Mouse (Mus musculus) CD4-positive helper T cell, adult 2 months (primary cell): ENCODE measurements around the gene Dnajc17.

Source experiments
- DNase-seq: peaks from one replicate; pipeline ENCODE4 v3.0.0-alpha.2; 2012; ENCODE audit warnings: low read depth, missing footprints, low spot score

The Dnajc17 gene

DNA sequence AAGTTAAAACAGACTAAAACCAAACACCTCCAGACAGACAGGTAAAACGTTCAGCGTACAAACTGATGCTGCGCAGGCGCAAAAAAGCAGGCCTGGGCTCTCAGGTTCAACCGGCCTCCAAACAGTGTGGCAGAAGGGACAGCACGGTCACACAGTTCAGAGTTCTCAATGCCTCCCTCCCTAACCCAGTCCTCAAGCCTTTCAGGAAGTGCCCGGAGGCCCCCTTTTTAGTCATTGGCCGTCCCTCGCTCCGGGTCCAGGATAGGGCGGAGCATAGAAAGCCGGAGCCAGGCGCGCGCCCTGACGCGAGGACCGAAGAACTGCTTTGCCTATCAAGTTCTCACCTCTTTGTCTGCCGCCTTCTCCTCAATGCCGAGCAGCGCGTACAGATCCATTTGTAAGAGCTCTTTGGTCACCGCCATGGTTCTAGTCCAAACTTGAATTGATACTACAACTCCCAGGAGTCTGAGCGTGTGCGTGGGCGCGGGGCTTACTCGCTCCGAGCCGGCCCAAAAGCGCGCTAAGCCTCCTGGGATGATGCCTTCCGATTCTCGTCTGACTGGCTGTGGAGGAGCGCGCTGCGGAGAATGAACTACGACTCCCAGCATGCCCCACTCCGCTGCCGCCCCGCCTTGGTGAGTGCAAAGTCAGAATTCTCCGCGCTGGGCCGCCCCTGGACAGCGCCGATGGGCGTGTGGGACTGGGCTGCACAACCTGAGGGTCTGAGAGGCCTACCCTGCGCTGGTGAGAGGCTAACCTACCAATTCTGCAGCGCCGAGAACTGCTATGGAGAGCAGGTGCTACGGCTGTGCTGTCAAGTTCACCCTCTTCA is at the start of gene Dnajc17, which contains the start of gene Zfyve19:
Gene Dnajc17 (minus strand): TSS at position 452 of the 832 bp plus-strand sequence.
Gene Zfyve19 (plus strand): TSS at position 274 of the 832 bp plus-strand sequence.
- peak; percentile 96 for DNase-seq

DNA sequence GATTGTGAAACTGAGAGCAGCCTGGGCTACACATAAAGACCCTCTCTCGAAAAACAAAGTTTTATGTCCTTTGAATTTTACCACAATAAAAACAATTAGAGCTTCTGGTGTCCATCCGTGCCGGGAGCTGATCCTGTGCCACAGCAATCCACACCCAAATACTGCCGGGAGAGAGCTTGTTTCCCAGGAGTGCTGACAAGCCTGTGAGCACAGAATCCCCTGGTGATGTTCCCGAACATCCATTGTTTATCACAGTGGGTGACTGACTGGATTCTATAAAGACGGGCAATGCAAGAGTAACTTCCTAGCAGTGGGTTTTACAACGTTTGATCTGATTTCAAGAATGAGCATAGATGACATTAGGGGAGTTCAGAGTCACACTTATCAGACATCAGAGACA is 46.4 kb upstream of the Dnajc17 start:
- no peak for DNase-seq

- DNase-seq: peak; percentile 84
Observed at GRCm38 (mm10) chr2:119250826-119251478, 42.4 kb upstream of the Dnajc17 start.

GRCm38 (mm10) chr2:119250377-119250776 is 41.8 kb upstream of the Dnajc17 start:
- no peak for DNase-seq

GRCm38 (mm10) chr2:119249592-119250061 is 41.0 kb upstream of the Dnajc17 start:
- DNase-seq: no peak

DNA sequence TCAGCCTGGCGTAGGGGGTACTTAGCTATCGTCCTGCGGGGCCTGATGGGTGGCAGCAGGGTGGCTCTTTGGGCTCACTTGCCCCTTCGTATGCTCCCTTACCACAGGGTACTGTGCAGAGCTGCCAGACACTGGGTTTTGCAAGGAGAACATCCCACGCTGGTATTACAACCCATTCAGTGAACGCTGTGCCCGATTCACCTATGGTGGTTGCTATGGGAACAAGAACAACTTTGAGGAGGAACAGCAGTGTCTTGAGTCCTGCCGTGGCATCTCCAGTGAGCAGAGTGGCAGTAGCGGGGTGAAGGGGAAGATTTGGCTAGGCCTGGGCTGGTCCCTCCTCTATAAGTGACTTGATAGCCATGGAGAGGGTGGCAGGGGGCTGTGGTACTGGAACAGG is 39.3 kb upstream of the Dnajc17 start:
- DNase-seq: no peak

GRCm38 (mm10) chr2:119245246-119245645 is 36.7 kb upstream of the Dnajc17 start:
- DNase-seq: no peak

GRCm38 (mm10) chr2:119242548-119242947 is 34.0 kb upstream of the Dnajc17 start:
- DNase-seq: no peak

GRCm38 (mm10) chr2:119240819-119241186 is 32.2 kb upstream of the Dnajc17 start:
- no peak for DNase-seq

DNA sequence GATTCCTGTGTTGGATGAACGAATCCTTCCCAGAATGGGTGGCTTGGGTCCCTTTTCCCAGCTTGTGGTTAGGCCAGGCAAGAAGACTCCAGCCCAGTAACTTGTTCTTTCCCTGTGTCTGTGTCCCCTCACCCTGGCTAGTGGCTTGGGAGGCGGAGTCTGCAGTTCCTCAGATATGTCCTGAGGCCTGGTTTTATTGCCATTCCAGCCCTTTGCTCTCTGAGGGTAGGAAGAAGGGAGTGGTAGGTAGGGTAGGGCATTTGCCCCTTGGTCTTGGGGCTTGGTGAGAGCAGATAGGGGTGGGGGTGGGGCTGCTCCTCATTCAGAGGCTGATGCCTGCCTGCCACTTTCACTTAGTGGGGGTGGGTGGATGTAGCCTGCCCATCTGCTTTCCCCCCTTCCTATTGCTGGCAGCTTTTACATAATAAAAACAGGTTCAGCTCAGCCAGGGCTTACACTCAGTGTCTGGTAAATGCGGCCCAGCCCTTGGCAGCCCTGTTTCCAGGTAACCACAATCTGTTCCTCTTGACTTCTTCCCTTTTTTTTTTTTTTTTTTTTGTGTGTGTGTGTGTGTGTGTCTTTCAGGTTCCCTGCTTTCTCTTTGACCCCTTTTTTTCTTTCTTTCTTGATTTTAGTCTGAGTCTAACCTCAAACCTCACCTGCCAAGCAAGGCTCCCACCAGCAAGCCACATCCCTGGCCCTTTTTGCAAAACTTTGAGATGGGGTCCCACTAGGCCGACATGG is 31.7 kb upstream of the Dnajc17 start:
- no peak for DNase-seq

- no peak for DNase-seq
Observed at GRCm38 (mm10) chr2:119238671-119239070, 30.1 kb upstream of the Dnajc17 start.

- DNase-seq: no peak
Observed at GRCm38 (mm10) chr2:119237871-119238220, 29.3 kb upstream of the Dnajc17 start.

GRCm38 (mm10) chr2:119237210-119237870 is 28.7 kb upstream of the Dnajc17 start, which contains the start of gene Spint1:
Gene Spint1, plus strand, starts transcription at chr2:119237362.
- peak; percentile 32 for DNase-seq

GRCm38 (mm10) chr2:119236682-119237209 is 28.2 kb upstream of the Dnajc17 start:
- DNase-seq: no peak

DNA sequence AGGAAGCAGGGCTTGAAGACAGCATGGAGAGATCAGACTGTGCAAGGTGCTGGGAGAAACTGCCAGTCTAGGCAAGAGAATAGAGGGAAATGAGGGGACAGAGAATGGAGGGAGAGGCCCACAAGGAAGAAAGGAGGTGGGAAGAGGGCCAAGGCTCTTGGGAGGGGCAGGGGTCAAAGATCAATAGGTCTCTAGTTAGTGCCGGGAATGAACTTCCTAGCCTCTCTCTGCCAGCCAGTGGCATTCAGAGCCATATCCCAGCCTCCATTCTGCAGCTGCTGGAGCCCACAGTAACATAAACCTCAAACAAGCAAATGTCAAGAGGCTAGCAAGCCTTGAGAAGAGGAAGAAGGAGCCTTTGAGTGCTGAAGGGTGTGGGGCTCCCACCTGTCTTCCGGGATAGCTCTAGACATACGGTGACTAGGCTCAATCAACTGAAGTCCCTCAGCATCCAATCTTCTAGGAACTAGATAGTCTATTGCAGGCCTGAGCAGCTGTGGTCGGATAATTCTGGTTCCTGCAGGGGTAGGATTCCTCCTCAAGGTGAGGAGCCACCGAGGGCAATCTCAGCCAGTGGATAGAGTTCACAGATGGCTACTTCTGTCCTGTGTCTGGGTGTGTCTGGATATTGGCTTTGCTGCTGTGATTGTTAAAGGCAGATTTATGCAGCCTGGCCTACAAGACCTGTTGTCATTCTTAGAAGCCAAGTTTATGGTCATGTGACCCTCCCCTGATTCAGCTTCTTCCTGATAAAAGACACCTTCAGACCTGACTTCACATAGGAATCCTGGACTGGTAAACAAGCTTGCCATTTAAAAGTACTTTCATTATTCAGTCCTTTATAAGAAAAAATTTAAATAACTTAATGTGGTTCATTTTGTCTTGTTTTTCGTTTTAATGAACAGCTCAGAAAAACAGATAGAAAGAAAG is 21.4 kb upstream of the Dnajc17 start, which contains the start of gene Ppp1r14d:
Gene Ppp1r14d (minus strand): TSS at position 132 of the 930 bp plus-strand sequence.
- no peak for DNase-seq

GRCm38 (mm10) chr2:119209176-119209507 is 547 bp upstream of the Dnajc17 start:
- no peak for DNase-seq

GRCm38 (mm10) chr2:119207961-119208343 is 643 bp downstream of the Dnajc17 start:
- DNase-seq: no peak

DNA sequence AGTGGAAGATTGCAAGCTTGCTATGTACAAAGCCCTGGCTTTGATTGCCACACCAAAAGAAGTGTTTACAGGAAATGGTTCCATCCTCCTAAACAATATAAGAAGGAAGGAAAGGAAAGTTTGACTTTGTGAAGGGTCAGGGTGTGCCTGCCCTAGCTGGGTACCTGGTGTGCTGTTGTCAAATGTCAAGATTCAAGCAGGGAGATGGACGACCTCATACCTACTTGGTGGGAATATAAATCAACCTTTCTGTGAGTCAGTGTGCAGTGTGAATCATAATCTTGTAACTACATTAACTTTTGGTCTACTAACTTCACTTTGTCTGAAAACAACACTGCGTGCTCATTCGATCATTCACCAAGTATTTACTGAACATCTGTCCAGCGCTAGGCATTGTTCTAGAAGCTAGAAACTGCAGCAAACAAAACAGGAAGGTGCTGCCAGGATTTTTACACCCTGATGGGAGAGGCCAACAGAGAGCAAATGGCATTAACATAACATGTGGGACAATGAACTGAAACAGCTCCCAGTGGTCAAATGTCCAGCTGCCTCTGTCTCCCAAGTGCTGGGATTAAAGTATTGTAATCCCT is 4.6 kb downstream of the Dnajc17 start:
- DNase-seq: no peak

DNA sequence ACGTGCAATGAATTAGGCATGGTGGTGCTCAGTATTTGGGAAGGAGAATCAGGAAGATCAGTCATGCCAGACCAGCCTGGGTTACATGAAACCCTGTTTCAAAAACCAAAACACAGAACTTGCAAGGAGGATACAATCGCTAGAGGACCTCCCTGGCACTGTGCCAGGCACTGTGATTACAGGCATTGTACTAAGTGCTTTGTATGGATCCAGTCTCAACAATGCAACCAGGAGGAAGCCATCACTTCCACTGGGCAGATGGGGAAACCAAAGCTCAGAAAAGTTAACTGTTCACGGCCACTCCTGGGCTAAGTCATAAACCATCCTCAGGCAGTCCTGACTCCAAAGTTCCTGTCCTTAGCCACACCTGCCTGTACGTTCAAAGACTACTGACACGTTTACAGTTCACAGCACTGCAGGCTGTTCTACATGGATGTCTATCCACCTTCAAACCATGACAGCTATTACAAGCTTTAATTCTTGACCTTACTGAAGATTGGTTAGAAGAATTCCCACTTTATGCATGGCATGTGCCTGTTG is 5.6 kb downstream of the Dnajc17 start:
- DNase-seq: no peak

DNA sequence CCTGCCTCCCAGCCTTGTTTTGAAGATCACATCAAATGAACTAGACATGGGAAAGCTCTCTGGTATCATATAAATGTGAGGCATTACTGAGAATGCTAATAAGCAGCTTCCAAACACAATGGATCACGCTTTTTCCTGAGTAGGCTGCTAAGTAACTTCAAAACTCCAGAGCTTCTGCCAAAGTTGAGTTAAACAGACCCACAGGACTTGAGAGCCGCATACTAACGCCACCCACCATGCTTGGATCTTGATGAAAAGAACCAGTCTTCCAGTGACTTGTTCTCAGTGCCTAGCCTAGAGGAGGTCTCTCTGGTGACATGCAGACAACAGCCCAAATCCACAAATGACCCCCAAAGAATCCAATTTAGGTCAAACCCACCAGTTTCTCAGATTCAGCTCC is 9.7 kb downstream of the Dnajc17 start:
- DNase-seq: no peak
